ENCODE assay signal across 8 mouse cellular contexts in genomic region chr3:102469713-102470448, GRCm38 (mm10). TPM values are rescaled to one million over a fixed set of nuclear protein-coding genes. Genes with fewer than 3 reads are reported as not detected.
A peak's percentile ranks its signal among the peaks of the same experiment; 100 is the strongest.
DNase-seq lines count a peak whose midpoint lies in the region; ATAC-seq and TF ChIP-seq lines count a peak whose summit lies in the region.
"Had no signal": no experiment of that assay in that cellular context is flagged by ENCODE, and none has a peak within 500 bp of the region (broad histone marks: within the 10 kb centered on the region; RNA-seq: fewer than 3 reads in every experiment).

Ngf (plus strand) TSS chr3:102469919.

- DNase-seq in 3T3-L1 (ENCODE audit: low read depth, low spot score) (peak; percentile 72), ES-CJ7 (ENCODE audit: low read depth, low spot score) (peak; percentile 47)
- peak; percentile 47 for DNase-seq in forebrain, postnatal 0 days
- no peak for DNase-seq in liver, embryonic 13.5 days
- DNase-seq in cerebellum, postnatal 25 days: no peak

- no peaks in the 10 kb centered on the region for H3K9me3 ChIP-seq in forebrain, postnatal 0 days (ENCODE audit: low read length)
- H3K9me3 ChIP-seq in hindbrain, embryonic 15.5 days: no peaks in the 10 kb centered on the region
- no peaks in the 10 kb centered on the region for H3K9me3 ChIP-seq in liver, embryonic 13.5 days (replicated peaks)

- no peaks in the 10 kb centered on the region for H3K36me3 ChIP-seq in forebrain, postnatal 0 days (ENCODE audit: insufficient read depth)
- no peaks in the 10 kb centered on the region for H3K36me3 ChIP-seq in hindbrain, embryonic 15.5 days
- no peaks in the 10 kb centered on the region for H3K36me3 ChIP-seq in liver, embryonic 13.5 days

- H3K27ac ChIP-seq in forebrain, postnatal 0 days (ENCODE audit: low read depth, low read length): no peak within 1 kb of the TSS
- no peak within 1 kb of the TSS for H3K27ac ChIP-seq in hindbrain, embryonic 15.5 days (replicated peaks)
- H3K27ac ChIP-seq in liver, embryonic 13.5 days: no peak within 1 kb of the TSS

- ATAC-seq in forebrain, postnatal 0 days: peak; percentile 87
- peak; percentile 82 for ATAC-seq in hindbrain, embryonic 15.5 days (ENCODE audit: low FRiP score, low read depth)
- ATAC-seq in liver, embryonic 13.5 days (ENCODE audit: low read depth): no peak
- no peak for ATAC-seq in erythroid progenitor cell, adult 5-6 weeks (replicated peaks; ENCODE audit: low FRiP score, poor library complexity, severe bottlenecking)

- WGBS in forebrain, postnatal 0 days: 1% methylated on average over 43 of the region's 43 CpGs
- under 1% methylated on average over 43 of the region's 43 CpGs for WGBS in hindbrain, embryonic 15.5 days
- WGBS in liver, embryonic 13.5 days (ENCODE audit: insufficient replicate concordance): 4% methylated on average over 43 of the region's 43 CpGs

- peak within 1 kb of the TSS; percentile 37; the same call in 1 of the 2 replicates for H3K9ac ChIP-seq in forebrain, postnatal 0 days
- peak within 1 kb of the TSS; percentile 38 for H3K9ac ChIP-seq in hindbrain, embryonic 15.5 days
- no peak within 1 kb of the TSS for H3K9ac ChIP-seq in liver, embryonic 13.5 days

- H3K4me3 ChIP-seq in forebrain, postnatal 0 days (ENCODE audit: low read depth, low read length): peak within 1 kb of the TSS; percentile 43
- H3K4me3 ChIP-seq in hindbrain, embryonic 15.5 days: peak within 1 kb of the TSS; percentile 42
- H3K4me3 ChIP-seq in liver, embryonic 13.5 days (replicated peaks): peak within 1 kb of the TSS; percentile 10; the same call in 1 of the 2 replicates

- no peak for TF ChIP-seq CTCF in forebrain, postnatal 0 days (IDR thresholded peaks at IDR 0.05; ENCODE audit: low read depth)

- peak within 1 kb of the TSS; percentile 83 for H3K4me2 ChIP-seq in forebrain, postnatal 0 days (ENCODE audit: low read depth)
- peak within 1 kb of the TSS; percentile 74 for H3K4me2 ChIP-seq in hindbrain, embryonic 15.5 days
- no peak within 1 kb of the TSS for H3K4me2 ChIP-seq in liver, embryonic 13.5 days

- H3K27me3 ChIP-seq in forebrain, postnatal 0 days (ENCODE audit: insufficient read depth, low read length): peaks cover 23% of the 10 kb centered on the region; the same call in 1 of the 2 replicates
- peaks cover 34% of the 10 kb centered on the region for H3K27me3 ChIP-seq in hindbrain, embryonic 15.5 days
- peaks cover 35% of the 10 kb centered on the region for H3K27me3 ChIP-seq in liver, embryonic 13.5 days

- H3K4me1 ChIP-seq in forebrain, postnatal 0 days (ENCODE audit: insufficient read depth): no peaks in the 10 kb centered on the region
- peaks cover 12% of the 10 kb centered on the region for H3K4me1 ChIP-seq in hindbrain, embryonic 15.5 days (replicated peaks)
- H3K4me1 ChIP-seq in liver, embryonic 13.5 days (replicated peaks): no peaks in the 10 kb centered on the region

RNA-seq across cellular contexts. Expression of gene Ngf, which starts in this region (rescaled TPM):
- 1.2 and 3.2 TPM in 2 replicates for total RNA-seq in forebrain, postnatal 0 days (2014; rRNA removed)
- polyA plus RNA-seq in forebrain, postnatal 0 days (2015; fragmentation: Nextera tagmentation; extraction: Ambion mirVana): 1.1 and 1.2 TPM in 2 replicates
- polyA plus RNA-seq in hindbrain, embryonic 15.5 days (2015; fragmentation: Nextera tagmentation; extraction: Ambion mirVana): 0.54 and 0.71 TPM in 2 replicates
- polyA plus RNA-seq in liver, embryonic 13.5 days (2015; fragmentation: Nextera tagmentation; extraction: Ambion mirVana): 0.13 and 0.17 TPM in 2 replicates
- not detected in 2 replicates for total RNA-seq in erythroid progenitor cell, adult 5-6 weeks (2015; ENCODE audit: low replicate concordance)
- not detected in 2 replicates for total RNA-seq in erythroid progenitor cell, adult 5-6 weeks (2017; ENCODE audit: low replicate concordance)
- total RNA-seq: common myeloid progenitor, adult 5-6 weeks had no signal

Comparison
In these comparisons a context has a peak if more than half of its experiments do, and no peak if none do; other contexts are left out.
1. Peak in ATAC-seq, H3K4me3 ChIP-seq, H3K9ac ChIP-seq and H3K4me2 ChIP-seq in hindbrain, embryonic 15.5 days; RNA of the gene not detected or under 1 TPM.
2. DNase-seq: peak in 3T3-L1 (single experiment), ES-CJ7 (single experiment) and forebrain, postnatal 0 days (single experiment); none in liver, embryonic 13.5 days (single experiment) and cerebellum, postnatal 25 days (0 of 2).
3. Peak in every context shown above with its lines, with median percentiles within 50 percentile points of each other: H3K4me3 ChIP-seq.